Mouse (Mus musculus): ENCODE measurements around the gene Galnt15. TPM values are rescaled to one million over a fixed set of nuclear protein-coding genes. Genes with fewer than 3 reads are reported as not detected.

Gene Galnt15
- total and polyA plus RNA-seq, 3 experiments = not detected

GRCm38 (mm10) chr14:32022450-32022849 is 6.3 kb upstream of the Galnt15 start:
- dilution Hi-C loops (cut with MboI; ENCODE audit: extremely low pct_ligation_motif_present, extremely low pct_unique_long_range_greater_than_20kb, low sequenced_read_pairs) (no loop called here), in situ Hi-C loops (cut with MboI; ENCODE audit: low pct_ligation_motif_present, low pct_unique_long_range_greater_than_20kb, low sequenced_read_pairs) (loop anchor here (5.0 kb wide), 1 partner anchor 65 kb away; no protein-coding TSS in a partner anchor)
- Histone ChIP-seq H3K4me2 (ENCODE audit: insufficient read depth, low read depth, poor library complexity, severe bottlenecking) (no peak overlapping the region), H3K27me3 (replicated peaks) (peaks cover 1% of the 10 kb centered on the region), H3K27ac (ENCODE audit: insufficient read depth, low read depth) (no peak overlapping the region), H3K4me1 (ENCODE audit: control insufficient read depth in 1 of 2, insufficient read depth in 2 of 2) (peaks cover 3 to 7% of the 10 kb centered on the region in 2 experiments; a peak in 2 of 4 replicates), H3K36me3 (replicated peaks in 1 of 2; ENCODE audit: control insufficient read depth in 1 of 2, insufficient read depth in 1 of 2, low read length in 1 of 2) (no peaks in the 10 kb centered on the region), H3K79me2 (replicated peaks; ENCODE audit: control insufficient read depth, extremely low read depth, insufficient read depth, poor library complexity, severe bottlenecking) (no peaks in the 10 kb centered on the region), H3K9ac (ENCODE audit: insufficient read depth, low read depth) (no peak overlapping the region), H3K9me3 (replicated peaks; ENCODE audit: low read length) (no peaks in the 10 kb centered on the region), H3K4me3 (replicated peaks in 1 of 3; ENCODE audit: low read depth in 2 of 3, low read length in 2 of 3, poor library complexity in 1 of 3) (no peak overlapping the region)
- peak; percentile 41 for DNase-seq (ENCODE audit: extremely low read depth)
- TF ChIP-seq USF1 (IDR thresholded peaks at IDR 0.05; ENCODE audit: low read depth, low read length) (no peak), ETS1 (conservative IDR thresholded peaks at IDR 0.05; ENCODE audit: low read depth, low read length) (no peak), JUND (conservative IDR thresholded peaks at IDR 0.05; ENCODE audit: low read depth, low read length) (no peak), NRF1 (IDR thresholded peaks at IDR 0.05; ENCODE audit: low read depth, low read length) (no peak), MAFK (IDR thresholded peaks at IDR 0.05; ENCODE audit: insufficient replicate concordance, low read length) (no peak), MYC (IDR thresholded peaks at IDR 0.05; ENCODE audit: low read depth, low read length) (no peak), IRF4 (IDR thresholded peaks at IDR 0.05; ENCODE audit: low read depth, low read length) (no peak), TCF12 (IDR thresholded peaks at IDR 0.05; ENCODE audit: low read depth, low read length) (no peak), ZNF384 (IDR thresholded peaks at IDR 0.05; ENCODE audit: low read depth, low read length) (no peak)

GRCm38 (mm10) chr14:32023891-32024290 is 4.9 kb upstream of the Galnt15 start:
- in situ Hi-C loops (cut with MboI; ENCODE audit: low pct_ligation_motif_present, low pct_unique_long_range_greater_than_20kb, low sequenced_read_pairs) (loop anchor here (5.0 kb wide), 1 partner anchor 67 kb away; no protein-coding TSS in a partner anchor), dilution Hi-C loops (cut with MboI; ENCODE audit: extremely low pct_ligation_motif_present, extremely low pct_unique_long_range_greater_than_20kb, low sequenced_read_pairs) (no loop called here)
- Histone ChIP-seq H3K79me2 (replicated peaks; ENCODE audit: control insufficient read depth, extremely low read depth, insufficient read depth, poor library complexity, severe bottlenecking) (no peaks in the 10 kb centered on the region), H3K36me3 (replicated peaks in 1 of 2; ENCODE audit: control insufficient read depth in 1 of 2, insufficient read depth in 1 of 2, low read length in 1 of 2) (no peaks in the 10 kb centered on the region), H3K9me3 (replicated peaks; ENCODE audit: low read length) (no peaks in the 10 kb centered on the region), H3K4me2 (ENCODE audit: insufficient read depth, low read depth, poor library complexity, severe bottlenecking) (no peak overlapping the region), H3K4me3 (replicated peaks in 1 of 3; ENCODE audit: low read depth in 2 of 3, low read length in 2 of 3, poor library complexity in 1 of 3) (no peak overlapping the region), H3K9ac (ENCODE audit: insufficient read depth, low read depth) (no peak overlapping the region), H3K4me1 (ENCODE audit: control insufficient read depth in 1 of 2, insufficient read depth in 2 of 2) (peaks cover 6 to 7% of the 10 kb centered on the region in 2 experiments; a peak in 3 of 4 replicates), H3K27me3 (replicated peaks) (peaks cover 1% of the 10 kb centered on the region), H3K27ac (ENCODE audit: insufficient read depth, low read depth) (no peak overlapping the region)
- TF ChIP-seq PAX5 (IDR thresholded peaks at IDR 0.05; ENCODE audit: low read length) = no peak
- no peak for TF ChIP-seq POLR2A (IDR thresholded peaks at IDR 0.05; ENCODE audit: low read depth, low read length)
- TF ChIP-seq ZC3H11A (IDR thresholded peaks at IDR 0.05; ENCODE audit: low read depth, low read length) = no peak
- TF ChIP-seq ETS1 (conservative IDR thresholded peaks at IDR 0.05; ENCODE audit: low read depth, low read length) = no peak
- no peak for TF ChIP-seq MEF2A (IDR thresholded peaks at IDR 0.05; ENCODE audit: borderline replicate concordance, low read depth, low read length)
- TF ChIP-seq POLR2AphosphoS2 (IDR thresholded peaks at IDR 0.05; ENCODE audit: low read depth, low read length) = no peak
- TF ChIP-seq CHD1 (IDR thresholded peaks at IDR 0.05; ENCODE audit: low read depth, low read length) = no peak
- no peak for TF ChIP-seq CTCF (conservative IDR thresholded peaks at IDR 0.05 in 1 of 2, IDR thresholded peaks at IDR 0.05 in 1 of 2; ENCODE audit: low read depth in 2 of 2, low read length in 2 of 2)
- no peak for TF ChIP-seq NELFE (IDR thresholded peaks at IDR 0.05; ENCODE audit: low read depth, low read length)
- no peak for DNase-seq (ENCODE audit: extremely low read depth)
